Mouse (Mus musculus): ENCODE data around the gene Abcb9.

Gene Abcb9

DNA sequence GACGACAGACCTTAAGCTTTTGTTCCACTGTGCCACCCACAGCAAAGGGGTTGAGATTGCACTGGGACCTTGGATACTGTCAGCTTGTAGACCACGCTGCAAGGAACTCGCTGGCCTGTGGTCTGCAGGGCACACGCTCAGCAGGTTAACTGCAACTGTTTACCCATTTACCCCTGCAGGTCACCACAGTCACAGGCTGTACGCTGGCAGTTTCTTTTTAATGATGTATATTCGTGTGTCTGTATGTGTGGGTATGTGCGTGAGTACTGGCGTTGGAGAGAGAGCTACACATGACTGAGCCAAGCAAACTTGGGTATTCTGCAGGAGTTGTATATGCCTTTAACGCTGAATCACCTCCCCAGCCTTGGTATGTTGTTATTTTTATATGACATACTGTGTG is 76.9 kb downstream of the Abcb9 start:
- no peak for TF ChIP-seq GATA4 (IDR thresholded peaks at IDR 0.05; ENCODE audit: insufficient replicate concordance, low read length)

DNA sequence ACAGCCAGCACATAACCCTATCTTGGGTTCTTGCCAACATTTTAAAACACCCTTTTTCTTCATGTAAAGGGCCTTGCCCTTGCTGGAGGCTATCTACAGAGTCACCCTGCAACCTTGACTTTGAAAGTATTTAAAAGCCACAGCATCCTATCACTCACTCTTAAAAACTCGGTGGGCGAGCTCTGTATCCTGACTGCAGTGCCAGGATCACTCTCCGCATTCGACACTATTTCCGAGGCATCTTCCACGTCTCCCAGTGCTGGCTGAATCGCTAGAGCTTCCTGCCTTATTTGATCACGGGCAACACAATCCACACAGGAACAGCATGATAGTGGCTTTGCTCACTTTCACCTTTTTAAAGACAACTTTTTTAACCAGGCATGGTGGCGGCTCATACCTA is 77.7 kb downstream of the Abcb9 start:
- no peak for TF ChIP-seq GATA4 (IDR thresholded peaks at IDR 0.05; ENCODE audit: insufficient replicate concordance, low read length)

- no peak for TF ChIP-seq GATA4 (IDR thresholded peaks at IDR 0.05; ENCODE audit: insufficient replicate concordance, low read length)
Measured at GRCm38 (mm10) chr5:124016291-124016821, 79.2 kb downstream of the Abcb9 start.

DNA sequence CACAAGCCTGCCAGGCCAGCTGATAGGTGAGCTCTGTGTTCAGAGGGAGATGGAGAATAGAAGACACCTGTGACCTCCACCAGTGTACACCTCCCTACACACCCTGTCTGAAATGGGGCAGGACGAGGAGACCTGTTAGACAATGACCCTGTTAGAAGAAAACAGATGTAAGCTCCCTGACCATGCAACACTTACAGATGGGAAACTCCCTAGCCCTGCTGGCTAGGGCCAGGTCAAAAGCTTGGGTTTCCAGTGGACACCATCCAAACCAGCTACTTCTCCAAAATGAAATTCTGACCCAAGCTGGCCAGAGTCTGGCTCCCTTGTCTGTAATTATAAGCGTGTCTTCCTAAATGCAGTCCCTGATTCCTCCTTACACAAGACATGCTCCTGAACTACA is 79.9 kb downstream of the Abcb9 start:
- no peak for TF ChIP-seq GATA4 (IDR thresholded peaks at IDR 0.05; ENCODE audit: insufficient replicate concordance, low read length)

- no peak for TF ChIP-seq GATA4 (IDR thresholded peaks at IDR 0.05; ENCODE audit: insufficient replicate concordance, low read length)
Measured at GRCm38 (mm10) chr5:124014791-124015251, 80.8 kb downstream of the Abcb9 start.

GRCm38 (mm10) chr5:124014180-124014579 is 81.4 kb downstream of the Abcb9 start:
- TF ChIP-seq GATA4 (IDR thresholded peaks at IDR 0.05; ENCODE audit: insufficient replicate concordance, low read length): no peak

DNA sequence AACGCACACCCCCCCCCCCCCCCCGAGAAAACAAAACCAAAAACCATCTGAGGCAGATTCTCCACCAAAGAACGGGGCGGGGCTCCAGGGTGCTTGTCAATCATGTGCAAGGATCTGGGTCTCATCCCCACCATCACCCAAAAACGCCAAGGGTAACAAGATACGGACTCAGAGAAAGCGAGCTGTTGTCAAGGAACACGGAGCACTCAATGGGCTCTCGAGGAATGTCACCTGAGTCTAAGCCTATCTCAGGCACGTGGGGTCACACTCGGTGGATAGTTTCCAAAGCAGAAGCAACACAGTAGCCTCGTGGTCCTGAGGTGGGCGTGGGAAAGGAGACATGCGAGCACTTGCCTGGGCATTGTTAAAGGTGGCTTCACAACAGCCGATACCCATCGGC is 81.9 kb downstream of the Abcb9 start:
- no peak for TF ChIP-seq GATA4 (IDR thresholded peaks at IDR 0.05; ENCODE audit: insufficient replicate concordance, low read length)

- TF ChIP-seq GATA4 (IDR thresholded peaks at IDR 0.05; ENCODE audit: insufficient replicate concordance, low read length): no peak
Measured at GRCm38 (mm10) chr5:124012885-124013284, 82.7 kb downstream of the Abcb9 start.

- no peak for TF ChIP-seq GATA4 (IDR thresholded peaks at IDR 0.05; ENCODE audit: insufficient replicate concordance, low read length)
Measured at GRCm38 (mm10) chr5:124011927-124012326, 83.7 kb downstream of the Abcb9 start.
